Mouse (Mus musculus) hindbrain, postnatal 0 days (tissue): ENCODE results near the gene Hdhd5. TPM values are rescaled to one million over a fixed set of nuclear protein-coding genes. Genes with fewer than 3 reads are reported as not detected.

Experiments
- ATAC-seq: fragments of 200-750 bp; cut with Nextera tagmentation; 2 replicates; pipeline ENCODE4 v1.8.0; 2017; ENCODE audit warnings: mild to moderate bottlenecking, moderate TSS enrichment, moderate library complexity
- DNase-seq: peaks from one replicate; pipeline ENCODE4 v3.0.0-alpha.2; 2015; ENCODE audit warnings: low spot score
- H3K27ac ChIP-seq: fragments of 300-500 bp; sonication (generic); 2 replicates; pipeline ENCODE4 v1.5.1; 2014; ENCODE audit warnings: mild to moderate bottlenecking
- H3K27me3 ChIP-seq: fragments of 300-500 bp; sonication (generic); 2 replicates; pipeline ENCODE4 v1.6.1; 2014; ENCODE audit warnings: low read length, mixed read lengths; ENCODE audit not compliant: insufficient read depth
- H3K36me3 ChIP-seq: fragments of 300-500 bp; sonication (generic); 2 replicates; pipeline ENCODE4 v1.6.1; 2014; ENCODE audit warnings: low read length, mixed read lengths; ENCODE audit not compliant: insufficient read depth
- H3K4me1 ChIP-seq: fragments of 300-500 bp; sonication (generic); 2 replicates; pipeline ENCODE4 v1.6.1; 2014; ENCODE audit warnings: antibody characterized with exemption, low read length, mixed read lengths; ENCODE audit not compliant: insufficient read depth
- H3K4me2 ChIP-seq: fragments of 300-500 bp; sonication (generic); 2 replicates; pipeline ENCODE4 v1.6.1; 2014; ENCODE audit warnings: low read depth, mild to moderate bottlenecking, low read length, moderate library complexity, mixed read lengths
- H3K4me3 ChIP-seq: fragments of 300-500 bp; sonication (generic); 2 replicates; pipeline ENCODE4 v1.5.1; 2014; ENCODE audit warnings: low read length
- H3K9ac ChIP-seq: fragments of 300-500 bp; sonication (generic); replicated peaks from 2 replicates; pipeline ENCODE4 v1.6.1; 2014; ENCODE audit warnings: mild to moderate bottlenecking, low read length, moderate library complexity, mixed read lengths
- H3K9me3 ChIP-seq: fragments of 300-500 bp; sonication (generic); 2 replicates; pipeline ENCODE4 v1.6.1; 2016; ENCODE audit warnings: low read length, mixed read lengths
- CTCF ChIP-seq: IDR thresholded peaks from 2 replicates; pipeline ENCODE4 v1.5.1; 2016; ENCODE audit warnings: antibody characterized with exemption, control low read depth, low read depth
- WGBS: fragments of 180-500 bp; shearing (Covaris S2); extraction: QIAGEN DNeasy Blood & Tissue Kit; methylation state at CpG from one replicate; pipeline ENCODE4 v1.1.7; 2014; 5-methylcytosine and 5-hydroxymethylcytosine counted together
- polyA plus RNA-seq: library from polyadenylated mRNA; unstranded; fragments of >200 nt; fragmentation: Nextera tagmentation; extraction: Ambion mirVana; gene quantifications from 2 replicates; pipeline ENCODE4 v1.2.1, GENCODE M21; 2015
- total RNA-seq: library from RNA; depleted of rRNA; stranded (reverse); fragments of >200 nt; gene quantifications from 2 replicates; pipeline ENCODE4 v1.2.3, GENCODE M21; 2014

Gene Hdhd5
- total and polyA plus RNA-seq, 2 experiments from 2014 or later: 19.1 to 38.9 TPM

DNA sequence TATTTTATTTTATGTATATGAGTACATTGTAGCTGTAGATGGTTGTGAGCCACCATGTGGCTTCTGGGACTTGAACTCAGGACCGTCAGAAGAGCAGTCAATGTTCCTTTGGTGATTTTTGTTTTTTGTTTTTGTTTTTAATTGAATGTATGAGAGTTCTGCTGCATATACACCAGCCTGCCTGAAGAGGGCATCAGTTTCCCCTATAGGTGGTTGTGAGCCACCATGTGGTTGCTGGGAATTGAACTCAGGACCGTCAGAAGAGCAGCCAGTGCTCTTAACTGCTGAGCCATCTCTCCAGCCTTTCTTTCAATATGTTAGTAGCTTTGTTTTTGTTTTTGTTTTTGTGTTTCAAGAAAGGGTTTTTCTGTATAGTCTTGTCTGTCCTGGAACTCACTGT, 5.2 kb upstream of the Hdhd5 start:
- DNase-seq (no peak), ATAC-seq (no peak)
- Histone ChIP-seq H3K27me3 (no peaks in the 10 kb centered on the region), H3K9ac (no peak overlapping the region), H3K36me3 (no peaks in the 10 kb centered on the region), H3K4me1 (peaks cover 3% of the 10 kb centered on the region; the same call in 1 of the 2 replicates), H3K27ac (no peak overlapping the region), H3K9me3 (no peaks in the 10 kb centered on the region), H3K4me2 (no peak overlapping the region), H3K4me3 (no peak overlapping the region)
- 85% methylated on average over 2 of the region's 2 CpGs for WGBS
- no peak for TF ChIP-seq CTCF

DNA sequence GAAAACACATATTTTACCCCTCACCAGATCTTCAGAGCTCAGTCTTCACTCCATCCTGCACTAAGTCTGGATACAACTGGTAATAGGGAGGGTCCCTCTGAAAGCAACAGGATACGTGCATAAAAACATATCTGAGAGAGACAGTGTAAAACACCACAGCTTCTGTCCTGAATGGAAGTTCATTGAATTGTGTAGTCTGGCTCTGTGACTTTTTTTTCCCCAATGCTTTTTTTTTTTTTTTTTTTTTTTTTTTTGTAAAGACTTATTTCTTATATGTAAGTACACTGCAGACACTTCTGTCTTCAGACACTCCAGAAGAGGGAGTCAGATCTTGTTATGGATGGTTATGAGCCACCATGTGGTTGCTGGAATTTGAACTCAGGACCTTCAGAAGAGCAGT, 1.5 kb upstream of the Hdhd5 start:
- no peak for TF ChIP-seq CTCF
- peaks cover 11% of the 10 kb centered on the region for H3K4me1 ChIP-seq
- H3K4me3 ChIP-seq: no peak overlapping the region
- no peak overlapping the region for H3K27ac ChIP-seq
- H3K9ac ChIP-seq: no peak overlapping the region
- DNase-seq (no peak), ATAC-seq (no peak)
- no peaks in the 10 kb centered on the region for H3K27me3 ChIP-seq
- 94% methylated on average over 1 of the region's 1 CpGs for WGBS
- H3K36me3 ChIP-seq: no peaks in the 10 kb centered on the region
- H3K9me3 ChIP-seq: no peaks in the 10 kb centered on the region
- no peak overlapping the region for H3K4me2 ChIP-seq

GRCm38 (mm10) chr6:120529123-120529522, 2.0 kb downstream of the Hdhd5 start:
- Histone ChIP-seq H3K4me2 (peak overlapping the region; percentile 80), H3K4me3 (no peak overlapping the region), H3K36me3 (no peaks in the 10 kb centered on the region), H3K9ac (no peak overlapping the region), H3K27me3 (no peaks in the 10 kb centered on the region), H3K27ac (peak overlapping the region; percentile 20; the same call in 1 of the 2 replicates), H3K9me3 (no peaks in the 10 kb centered on the region), H3K4me1 (peaks cover 11% of the 10 kb centered on the region)
- TF ChIP-seq CTCF: no peak
- DNase-seq (no peak), ATAC-seq (no peak)
- WGBS: 66% methylated on average over 4 of the region's 4 CpGs

- H3K4me1 ChIP-seq: peaks cover 2% of the 10 kb centered on the region
- H3K36me3 ChIP-seq: peaks cover 24% of the 10 kb centered on the region
- H3K9me3 ChIP-seq: no peaks in the 10 kb centered on the region
- no peak for TF ChIP-seq CTCF
- no peak overlapping the region for H3K9ac ChIP-seq
- ATAC-seq: no peak
- DNase-seq: no peak
- no peak overlapping the region for H3K4me2 ChIP-seq
- WGBS: 90% methylated on average over 5 of the region's 5 CpGs
- no peaks in the 10 kb centered on the region for H3K27me3 ChIP-seq
- no peak overlapping the region for H3K4me3 ChIP-seq
- H3K27ac ChIP-seq: no peak overlapping the region
Observed at GRCm38 (mm10) chr6:120524796-120525195, 6.3 kb downstream of the Hdhd5 start.

- Histone ChIP-seq H3K9ac (no peak overlapping the region), H3K4me3 (no peak overlapping the region), H3K4me2 (no peak overlapping the region), H3K9me3 (no peaks in the 10 kb centered on the region), H3K4me1 (no peaks in the 10 kb centered on the region), H3K36me3 (peaks cover 31% of the 10 kb centered on the region), H3K27ac (no peak overlapping the region), H3K27me3 (no peaks in the 10 kb centered on the region)
- no peak for TF ChIP-seq CTCF
- no peak for ATAC-seq
- no peak for DNase-seq
- 95% methylated on average over 5 of the region's 5 CpGs for whole genome bisulfite sequencing
Observed at GRCm38 (mm10) chr6:120519647-120520046, 11.5 kb downstream of the Hdhd5 start.

GRCm38 (mm10) chr6:120517311-120517710, 13.8 kb downstream of the Hdhd5 start:
- Histone ChIP-seq H3K27ac (no peak overlapping the region), H3K4me1 (no peaks in the 10 kb centered on the region), H3K4me2 (no peak overlapping the region), H3K36me3 (peaks cover 32% of the 10 kb centered on the region), H3K27me3 (no peaks in the 10 kb centered on the region), H3K9me3 (no peaks in the 10 kb centered on the region), H3K4me3 (no peak overlapping the region), H3K9ac (no peak overlapping the region)
- 73% methylated on average over 5 of the region's 5 CpGs for WGBS
- DNase-seq (peak; percentile 13), ATAC-seq (0 out of 2 replicates have a peak, but pooled peaks have one; percentile 25)
- TF ChIP-seq CTCF: no peak

GRCm38 (mm10) chr6:120516879-120517278, 14.2 kb downstream of the Hdhd5 start:
- DNase-seq (no peak), ATAC-seq (peak; percentile 31; the same call in 1 of the 2 replicates)
- Histone ChIP-seq H3K4me2 (no peak overlapping the region), H3K27ac (no peak overlapping the region), H3K4me3 (no peak overlapping the region), H3K9ac (no peak overlapping the region), H3K36me3 (peaks cover 30% of the 10 kb centered on the region), H3K4me1 (no peaks in the 10 kb centered on the region), H3K27me3 (no peaks in the 10 kb centered on the region), H3K9me3 (no peaks in the 10 kb centered on the region)
- WGBS: 89% methylated on average over 6 of the region's 6 CpGs
- no peak for TF ChIP-seq CTCF
